Mouse (Mus musculus): ENCODE measurements around the gene Nxpe5. TPM values are rescaled to one million over a fixed set of nuclear protein-coding genes. Genes with fewer than 3 reads are reported as not detected.

The Nxpe5 gene
- polyA plus RNA-seq, 1 experiment, result not detected

DNA sequence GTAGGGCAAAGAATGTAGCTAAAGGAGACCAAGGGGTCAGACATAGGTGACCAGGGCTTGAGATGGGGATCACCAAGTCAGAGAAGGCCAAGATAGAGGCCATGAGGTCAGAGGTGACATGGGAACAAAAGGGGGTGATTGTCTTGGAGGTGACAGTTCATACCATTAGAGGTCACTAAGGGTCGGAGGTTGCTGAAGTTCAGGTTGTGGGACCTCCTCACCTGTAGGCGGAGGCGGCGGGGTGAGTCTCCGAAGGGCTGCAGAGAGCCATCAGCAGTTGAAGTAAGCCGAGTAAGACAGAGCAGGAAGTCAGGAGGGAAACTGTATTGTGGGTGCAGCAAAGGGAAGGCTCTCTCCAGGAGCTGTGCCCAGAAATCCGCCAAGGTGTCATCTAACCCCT, 52.3 kb downstream of the Nxpe5 start:
- H3K36me3 ChIP-seq (ENCODE audit: control insufficient read depth, insufficient read depth), result no peaks in the 10 kb centered on the region
- no peak overlapping the region for H3ac ChIP-seq (ENCODE audit: control insufficient read depth, insufficient read length)
- peaks cover 5% of the 10 kb centered on the region for H3K27me3 ChIP-seq (ENCODE audit: control insufficient read depth, insufficient read depth, insufficient read length)
- no peaks in the 10 kb centered on the region for H3K79me2 ChIP-seq (ENCODE audit: control insufficient read depth, insufficient read depth)
- no peak overlapping the region for H3K4me2 ChIP-seq (ENCODE audit: low read depth)
- TF ChIP-seq TCF3 (IDR thresholded peaks at IDR 0.05; ENCODE audit: insufficient read length, low read depth) (no peak), POLR2AphosphoS2 (IDR thresholded peaks at IDR 0.05; ENCODE audit: insufficient read length, low read depth) (no peak), CEBPB (IDR thresholded peaks at IDR 0.05; ENCODE audit: insufficient read depth, poor library complexity, severe bottlenecking) (no peak), USF1 (IDR thresholded peaks at IDR 0.05; ENCODE audit: low read depth) (no peak), MYOD1 (IDR thresholded peaks at IDR 0.05; ENCODE audit: control insufficient read depth in 1 of 3, insufficient read length in 2 of 3, low read depth in 2 of 3) (no peak), POLR2A (IDR thresholded peaks at IDR 0.05; ENCODE audit: insufficient read length, low read depth) (no peak), MAX (IDR thresholded peaks at IDR 0.05; ENCODE audit: low read depth) (no peak), SRF (IDR thresholded peaks at IDR 0.05; ENCODE audit: control insufficient read depth, insufficient read length, low read depth) (no peak), MYOG (IDR thresholded peaks at IDR 0.05; ENCODE audit: control insufficient read depth in 1 of 3, insufficient read depth in 1 of 3, insufficient read length in 2 of 3, low read depth in 2 of 3) (no peak), TCF12 (IDR thresholded peaks at IDR 0.05; ENCODE audit: insufficient read depth, poor library complexity, severe bottlenecking) (no peak), E2F4 (IDR thresholded peaks at IDR 0.05; ENCODE audit: insufficient read depth) (no peak), REST (IDR thresholded peaks at IDR 0.05; ENCODE audit: insufficient read depth, insufficient read length) (no peak)
- no peak overlapping the region for H3K4me3 ChIP-seq

DNA sequence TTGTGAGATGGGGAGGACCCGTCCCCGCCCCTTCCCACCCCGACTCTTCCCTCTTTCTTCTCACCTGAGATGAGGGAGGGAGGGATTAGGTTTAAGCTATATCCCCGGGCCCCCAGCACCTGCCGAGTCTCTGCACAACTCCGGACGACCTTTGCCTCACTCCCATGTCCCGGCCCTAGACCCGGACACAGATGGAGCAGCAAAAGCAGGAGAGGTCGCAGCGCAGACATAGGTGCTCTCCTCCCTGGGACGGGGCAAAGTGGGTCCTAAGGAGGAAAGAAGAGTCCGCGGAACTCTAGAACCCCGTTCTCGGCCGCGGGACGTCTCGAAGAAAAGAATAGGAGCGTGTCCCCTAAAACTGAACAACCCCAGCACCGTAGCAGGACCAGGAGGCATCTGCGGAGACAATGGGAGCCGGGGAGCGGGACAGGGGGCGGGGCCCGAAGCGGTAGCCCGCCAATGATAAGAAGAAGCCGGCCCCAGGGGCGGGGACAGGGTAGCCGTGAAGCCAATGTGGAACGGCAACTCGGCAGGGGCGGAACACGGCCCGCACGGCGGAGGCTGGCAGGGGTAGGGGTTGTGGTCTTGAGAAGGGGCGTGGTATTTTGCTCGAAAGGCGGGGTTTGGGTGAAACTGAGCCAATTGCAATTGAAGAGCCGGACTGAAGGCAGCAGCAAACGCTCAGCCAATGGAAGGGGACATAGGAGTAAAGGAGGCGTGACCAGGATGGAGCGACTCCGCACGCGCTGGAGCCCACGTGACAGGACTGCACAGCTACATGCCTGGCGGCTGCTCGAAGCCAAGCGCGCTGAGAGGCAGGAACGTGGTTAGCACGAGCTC, 54.1 kb downstream of the Nxpe5 start, which contains the start of the genes Gm43720, Gpc2 and Stag3:
Gene Gm43720 (minus strand): TSS at position 374 of the 840 bp plus-strand sequence.
Gene Gpc2 (minus strand): TSS at position 421 of the 840 bp plus-strand sequence.
Gene Stag3 (plus strand): TSS at position 656 of the 840 bp plus-strand sequence.
- Histone ChIP-seq H3K36me3 (ENCODE audit: control insufficient read depth, insufficient read depth) (no peaks in the 10 kb centered on the region), H3ac (ENCODE audit: control insufficient read depth, insufficient read length) (no peak within 1 kb of the TSS), H3K4me2 (ENCODE audit: low read depth) (peak within 1 kb of the TSS; percentile 38), H3K79me2 (ENCODE audit: control insufficient read depth, insufficient read depth) (no peaks in the 10 kb centered on the region), H3K4me3 (no peak within 1 kb of the TSS), H3K27me3 (ENCODE audit: control insufficient read depth, insufficient read depth, insufficient read length) (no peaks in the 10 kb centered on the region)
- TF ChIP-seq CEBPB (IDR thresholded peaks at IDR 0.05; ENCODE audit: insufficient read depth, poor library complexity, severe bottlenecking) (no peak), MAX (IDR thresholded peaks at IDR 0.05; ENCODE audit: low read depth) (no peak), TCF3 (IDR thresholded peaks at IDR 0.05; ENCODE audit: insufficient read length, low read depth) (no peak), POLR2A (IDR thresholded peaks at IDR 0.05; ENCODE audit: insufficient read length, low read depth) (no peak), TCF12 (IDR thresholded peaks at IDR 0.05; ENCODE audit: insufficient read depth, poor library complexity, severe bottlenecking) (no peak), REST (IDR thresholded peaks at IDR 0.05; ENCODE audit: insufficient read depth, insufficient read length) (no peak), SRF (IDR thresholded peaks at IDR 0.05; ENCODE audit: control insufficient read depth, insufficient read length, low read depth) (no peak), E2F4 (IDR thresholded peaks at IDR 0.05; ENCODE audit: insufficient read depth) (no peak), USF1 (IDR thresholded peaks at IDR 0.05; ENCODE audit: low read depth) (no peak), MYOG (IDR thresholded peaks at IDR 0.05; ENCODE audit: control insufficient read depth in 1 of 3, insufficient read depth in 1 of 3, insufficient read length in 2 of 3, low read depth in 2 of 3) (no peak), MYOD1 (IDR thresholded peaks at IDR 0.05; ENCODE audit: control insufficient read depth in 1 of 3, insufficient read length in 2 of 3, low read depth in 2 of 3) (no peak), POLR2AphosphoS2 (IDR thresholded peaks at IDR 0.05; ENCODE audit: insufficient read length, low read depth) (no peak)

DNA sequence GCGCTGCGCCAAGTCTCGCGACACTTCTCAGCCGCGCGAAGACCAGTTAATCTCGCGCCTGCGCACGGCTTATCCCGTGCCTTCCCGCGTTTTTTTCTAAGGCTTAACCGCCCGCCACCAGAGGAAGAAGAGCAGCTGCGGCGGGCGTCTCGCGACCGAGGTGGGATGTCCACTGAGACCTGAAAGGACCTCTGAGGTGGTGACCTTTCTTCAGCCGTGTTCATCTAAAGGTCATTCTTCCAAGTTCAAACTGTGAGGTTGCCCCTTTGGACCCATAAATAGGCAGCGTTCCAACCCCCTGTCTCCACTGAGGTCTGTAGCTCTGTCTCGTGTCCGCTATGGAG, 54.7 kb downstream of the Nxpe5 start:
- Histone ChIP-seq H3K36me3 (ENCODE audit: control insufficient read depth, insufficient read depth) (no peaks in the 10 kb centered on the region), H3K79me2 (ENCODE audit: control insufficient read depth, insufficient read depth) (no peaks in the 10 kb centered on the region), H3K4me2 (ENCODE audit: low read depth) (no peak overlapping the region), H3K4me3 (no peak overlapping the region), H3K27me3 (ENCODE audit: control insufficient read depth, insufficient read depth, insufficient read length) (no peaks in the 10 kb centered on the region), H3ac (ENCODE audit: control insufficient read depth, insufficient read length) (no peak overlapping the region)
- TF ChIP-seq TCF3 (IDR thresholded peaks at IDR 0.05; ENCODE audit: insufficient read length, low read depth) (no peak), MYOD1 (IDR thresholded peaks at IDR 0.05; ENCODE audit: control insufficient read depth in 1 of 3, insufficient read length in 2 of 3, low read depth in 2 of 3) (no peak), TCF12 (IDR thresholded peaks at IDR 0.05; ENCODE audit: insufficient read depth, poor library complexity, severe bottlenecking) (no peak), POLR2A (IDR thresholded peaks at IDR 0.05; ENCODE audit: insufficient read length, low read depth) (no peak), E2F4 (IDR thresholded peaks at IDR 0.05; ENCODE audit: insufficient read depth) (no peak)

DNA sequence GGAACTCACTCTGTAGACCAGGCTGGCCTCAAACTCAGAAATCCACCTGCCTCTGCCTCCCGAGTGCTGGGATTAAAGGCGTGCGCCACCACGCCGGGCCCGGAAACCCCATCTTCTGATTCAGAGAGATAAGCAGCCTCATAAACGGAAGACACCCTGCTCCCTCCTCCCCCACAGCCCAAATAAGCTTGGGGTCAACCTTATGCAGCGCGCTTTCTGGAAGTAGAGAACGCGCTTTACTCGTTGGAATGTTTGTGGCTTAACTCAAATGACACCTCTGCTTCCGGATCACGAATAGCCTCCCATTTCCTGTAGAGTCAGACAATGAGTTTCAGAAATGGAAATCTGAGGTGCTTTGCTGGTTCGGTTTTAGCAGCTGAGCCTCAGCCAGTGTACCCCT, 55.1 kb downstream of the Nxpe5 start:
- no peaks in the 10 kb centered on the region for H3K27me3 ChIP-seq (ENCODE audit: control insufficient read depth, insufficient read depth, insufficient read length)
- no peak overlapping the region for H3ac ChIP-seq (ENCODE audit: control insufficient read depth, insufficient read length)
- no peak overlapping the region for H3K4me3 ChIP-seq
- no peaks in the 10 kb centered on the region for H3K79me2 ChIP-seq (ENCODE audit: control insufficient read depth, insufficient read depth)
- no peaks in the 10 kb centered on the region for H3K36me3 ChIP-seq (ENCODE audit: control insufficient read depth, insufficient read depth)
- TF ChIP-seq CEBPB (IDR thresholded peaks at IDR 0.05; ENCODE audit: insufficient read depth, poor library complexity, severe bottlenecking), result no peak
- no peak for TF ChIP-seq MYOD1 (IDR thresholded peaks at IDR 0.05; ENCODE audit: control insufficient read depth in 1 of 3, insufficient read length in 2 of 3, low read depth in 2 of 3)
- TF ChIP-seq TCF3 (IDR thresholded peaks at IDR 0.05; ENCODE audit: insufficient read length, low read depth), result no peak
- TF ChIP-seq TCF12 (IDR thresholded peaks at IDR 0.05; ENCODE audit: insufficient read depth, poor library complexity, severe bottlenecking), result no peak
- no peak for TF ChIP-seq E2F4 (IDR thresholded peaks at IDR 0.05; ENCODE audit: insufficient read depth)
- no peak for TF ChIP-seq MAX (IDR thresholded peaks at IDR 0.05; ENCODE audit: low read depth)
- no peak for TF ChIP-seq POLR2A (IDR thresholded peaks at IDR 0.05; ENCODE audit: insufficient read length, low read depth)
- no peak for TF ChIP-seq MYOG (IDR thresholded peaks at IDR 0.05; ENCODE audit: control insufficient read depth in 1 of 3, insufficient read depth in 1 of 3, insufficient read length in 2 of 3, low read depth in 2 of 3)
- TF ChIP-seq POLR2AphosphoS2 (IDR thresholded peaks at IDR 0.05; ENCODE audit: insufficient read length, low read depth), result no peak
- H3K4me2 ChIP-seq (ENCODE audit: low read depth), result no peak overlapping the region
